Mouse (Mus musculus) cerebellum, adult 9-10 months (tissue): ENCODE data around the gene Alg6.

Experiments used
- DNase-seq: peaks from one replicate; pipeline ENCODE4 v3.0.0; 2022

Gene Alg6

DNA sequence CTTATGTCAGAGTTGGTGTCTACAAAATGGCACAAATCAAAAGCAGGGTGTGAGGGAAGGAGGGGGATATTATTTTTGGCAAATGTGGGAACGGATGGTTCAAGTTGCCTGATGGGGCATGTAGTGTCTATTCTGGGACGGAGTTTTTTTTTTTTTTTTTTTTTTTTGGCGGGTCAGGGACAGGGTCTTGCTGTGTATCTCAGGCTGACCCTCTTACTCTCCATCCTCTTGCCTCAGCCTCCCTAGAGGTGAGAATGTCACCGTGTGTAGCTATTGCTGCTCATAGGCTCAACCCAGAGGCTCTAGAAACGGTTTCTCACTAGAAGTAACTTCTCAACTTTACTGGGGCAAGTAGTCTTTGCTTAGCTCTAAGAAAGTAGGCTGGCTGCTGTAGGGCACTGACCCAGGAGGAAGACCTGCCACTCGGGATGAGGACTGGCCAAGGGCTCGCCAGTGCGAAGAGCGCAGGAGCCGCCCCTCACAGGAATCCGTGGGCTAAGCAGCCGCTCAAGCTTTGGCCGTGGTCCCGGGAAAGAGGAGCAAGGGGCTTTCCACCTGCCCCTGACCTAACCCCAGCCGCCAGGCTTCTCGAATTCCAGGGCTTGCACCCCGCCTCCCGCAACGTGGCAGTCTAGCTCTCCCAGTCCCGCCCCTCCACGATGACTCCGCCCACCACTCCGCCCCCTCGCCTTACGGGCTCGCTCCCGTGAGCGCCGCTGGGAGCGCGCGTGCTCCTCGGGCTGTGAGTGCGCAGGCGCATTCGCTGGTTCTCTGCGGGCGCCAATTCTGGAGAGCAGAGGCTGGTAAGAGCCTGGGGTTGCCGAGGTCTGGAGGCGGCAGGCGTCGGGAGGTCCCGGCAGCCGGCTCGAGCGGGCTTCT is at the start of gene Alg6:
Gene Alg6, plus strand, starts transcription at position 761 of the 879 bp plus-strand sequence.
- DNase-seq = peak; percentile 96

DNA sequence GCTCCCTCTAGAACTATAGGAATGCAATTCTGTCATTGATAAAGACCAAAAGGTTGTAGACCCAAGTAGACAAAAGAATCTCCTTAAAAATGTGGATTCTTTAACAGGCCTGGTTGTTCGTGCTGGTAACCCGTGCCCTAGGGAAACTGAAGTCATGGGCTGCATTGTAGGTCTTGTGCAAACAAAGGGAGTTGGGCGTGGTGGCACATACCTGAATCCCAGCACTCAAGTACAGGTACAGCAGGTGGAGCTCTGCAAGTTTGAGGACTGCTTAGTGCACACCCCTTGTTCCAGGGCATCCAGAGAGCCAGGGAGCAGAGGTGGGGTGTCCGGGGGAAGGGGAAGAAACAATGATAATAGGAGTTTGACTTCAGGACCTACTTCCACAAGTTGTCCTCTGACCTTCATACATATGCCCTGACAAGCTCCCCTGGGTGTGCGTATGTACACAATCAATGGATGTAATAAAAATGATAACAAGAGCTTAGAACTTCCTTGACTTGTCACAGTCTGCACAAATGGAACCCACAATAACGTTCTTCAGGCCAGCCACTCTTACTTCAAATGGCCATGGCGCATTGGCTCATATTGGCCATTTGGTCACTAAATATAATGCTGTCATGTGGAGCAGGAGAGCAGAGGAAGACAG is 45.1 kb upstream of the Alg6 start:
- DNase-seq = no peak

DNA sequence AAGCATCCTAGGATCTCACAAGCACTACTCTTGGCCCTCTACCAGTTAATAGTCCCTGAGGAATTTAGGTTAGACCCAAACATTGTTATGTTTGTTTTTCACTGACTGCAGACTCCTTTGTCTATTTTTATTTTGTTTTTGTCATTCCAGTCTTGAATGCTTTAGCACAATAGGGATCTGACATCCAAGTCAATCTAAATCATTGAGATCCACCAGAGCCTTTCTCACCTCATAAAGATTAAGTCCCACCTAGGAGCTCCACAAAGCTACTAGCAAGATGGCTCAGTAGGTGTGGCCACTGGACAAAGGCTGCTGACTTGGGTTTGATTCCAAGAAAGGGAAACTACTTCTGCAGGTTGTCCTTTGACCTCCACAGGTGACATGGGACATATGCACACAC is 40.3 kb upstream of the Alg6 start:
- DNase-seq = no peak

DNA sequence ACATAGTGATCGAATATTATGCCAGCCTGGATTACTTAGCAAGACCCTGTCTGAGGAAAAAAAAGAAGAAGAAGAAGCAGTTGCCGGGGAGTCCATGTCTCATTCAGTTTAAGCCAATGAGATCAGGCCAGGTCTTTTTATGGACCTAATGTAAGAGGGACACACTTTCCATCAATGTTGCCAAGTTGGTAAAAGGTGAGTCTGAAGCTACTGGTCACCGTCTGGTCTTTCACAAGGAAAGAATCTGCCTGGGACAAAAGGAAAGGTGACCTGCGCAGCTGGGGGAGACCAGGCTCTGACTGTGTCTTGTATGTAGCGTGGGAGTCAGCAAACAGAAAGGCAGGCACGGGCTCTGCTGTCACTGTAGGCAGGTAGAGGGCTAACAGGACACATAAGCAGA is 31.5 kb upstream of the Alg6 start:
- DNase-seq = no peak

DNA sequence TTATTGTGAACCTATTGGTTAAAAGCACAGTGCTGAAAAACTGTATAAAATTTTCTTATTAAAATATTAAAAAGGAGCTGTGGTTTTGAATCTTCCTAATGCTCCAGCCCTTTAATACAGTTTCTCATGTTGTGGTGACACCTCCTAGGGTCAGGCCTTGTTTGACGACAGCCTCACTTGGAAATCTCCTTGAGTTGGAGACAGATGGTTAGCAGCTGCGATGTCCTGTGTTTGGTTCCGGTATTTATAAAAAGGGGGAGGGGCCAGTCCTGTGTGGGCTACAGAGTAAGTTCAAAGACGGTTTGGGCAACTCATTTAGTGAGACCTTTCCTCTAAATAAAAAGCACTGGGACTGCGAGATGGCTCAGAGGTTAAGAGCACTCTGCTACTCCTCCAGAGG is 29.2 kb upstream of the Alg6 start:
- no peak for DNase-seq

DNA sequence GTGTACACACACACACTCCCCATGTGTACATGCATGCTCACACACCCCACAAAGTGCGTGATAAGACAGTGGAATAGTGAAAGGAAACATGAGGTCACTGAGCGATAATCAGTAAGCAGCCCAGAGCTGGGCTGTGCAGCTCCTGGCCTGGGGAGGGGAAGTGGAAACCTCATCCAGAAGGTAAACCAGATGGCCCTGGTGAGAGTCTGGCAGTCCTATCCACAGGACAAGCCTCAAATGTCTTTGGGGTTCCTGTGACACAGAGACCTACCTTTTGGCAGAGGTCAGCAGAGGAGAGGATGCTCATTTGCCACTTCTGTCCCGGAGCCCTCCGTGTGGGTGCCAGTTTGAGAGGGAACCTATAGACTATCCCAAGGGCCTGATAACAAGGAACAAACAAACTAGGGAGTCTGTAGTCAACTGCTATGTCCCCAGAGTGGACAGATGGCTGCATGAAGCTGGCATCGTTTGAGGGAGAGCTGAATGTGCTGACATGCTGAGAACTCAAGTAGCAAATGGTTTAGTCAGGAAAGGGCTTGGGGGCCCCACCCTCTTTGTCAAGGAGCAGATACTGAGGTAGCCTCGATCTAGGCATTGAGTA is 2.8 kb upstream of the Alg6 start:
- peak; percentile 95 for DNase-seq

DNA sequence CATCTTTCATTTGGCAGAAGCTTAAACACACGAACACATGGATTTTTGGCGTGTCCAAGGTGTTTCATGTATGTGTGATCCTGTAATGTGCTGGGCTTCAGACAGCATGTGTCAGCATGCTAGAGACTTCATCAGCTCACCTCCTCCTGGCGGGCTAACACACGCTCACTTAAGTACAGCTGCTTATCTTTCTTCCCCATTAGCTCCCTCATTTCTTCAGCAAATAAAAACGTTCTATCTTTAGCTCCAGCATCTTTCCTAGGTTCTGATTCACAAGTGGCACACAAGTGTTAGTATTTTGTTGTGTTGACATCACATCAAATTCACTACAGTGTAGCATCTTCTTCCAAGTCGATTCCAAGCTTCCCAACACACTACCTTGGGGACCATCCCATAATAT is 1.5 kb upstream of the Alg6 start:
- peak; percentile 38 for DNase-seq

DNA sequence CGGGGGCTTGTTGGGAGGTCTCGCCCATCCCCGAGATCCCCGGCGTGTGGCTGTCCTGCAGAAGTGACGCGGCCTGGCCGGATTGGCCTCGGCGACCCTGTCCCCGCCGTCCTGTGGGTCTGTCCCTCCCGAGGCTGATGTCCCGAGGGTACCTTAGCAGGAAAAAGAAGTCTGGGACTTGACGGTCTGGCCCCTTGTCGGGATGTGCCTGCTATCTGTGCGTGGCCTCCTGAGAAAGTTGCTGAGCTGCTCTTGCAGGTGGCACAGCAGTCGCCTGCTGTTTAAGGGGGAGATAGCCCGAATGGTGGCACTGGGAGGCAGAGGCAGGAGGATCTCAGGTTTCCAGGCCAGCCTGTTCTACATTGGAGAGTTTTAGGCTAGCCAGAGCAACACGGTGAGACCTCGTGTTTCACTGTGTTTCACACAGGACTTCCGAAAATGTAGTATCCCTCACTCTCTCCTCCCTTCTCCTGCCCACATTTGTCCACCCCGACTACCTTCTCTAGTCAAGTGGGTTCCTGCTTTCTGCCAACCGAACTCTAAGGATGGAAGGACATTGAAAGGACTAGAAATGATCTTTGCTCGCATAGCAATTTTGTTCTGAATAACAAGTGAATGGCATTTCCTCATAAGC is 436 bp downstream of the Alg6 start:
- no peak for DNase-seq

DNA sequence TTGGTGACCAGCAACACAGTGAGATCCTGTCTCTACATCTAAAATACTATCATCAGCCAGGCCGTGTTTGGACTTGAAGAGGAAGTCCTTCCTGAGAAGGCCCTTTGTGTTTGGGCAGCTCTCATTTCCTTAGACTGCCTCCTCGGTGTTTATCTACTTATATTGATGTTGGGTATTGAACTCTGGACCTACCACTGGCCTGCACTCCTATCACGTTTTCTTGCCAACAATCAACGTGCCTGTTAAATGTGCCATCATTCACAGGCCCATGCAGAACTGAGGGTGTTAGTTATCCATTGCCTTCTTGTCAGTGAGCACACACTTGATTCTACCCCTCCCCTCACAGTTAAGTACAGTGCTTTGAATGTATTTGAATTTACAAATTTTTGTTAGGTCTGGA is 2.4 kb downstream of the Alg6 start:
- no peak for DNase-seq

DNA sequence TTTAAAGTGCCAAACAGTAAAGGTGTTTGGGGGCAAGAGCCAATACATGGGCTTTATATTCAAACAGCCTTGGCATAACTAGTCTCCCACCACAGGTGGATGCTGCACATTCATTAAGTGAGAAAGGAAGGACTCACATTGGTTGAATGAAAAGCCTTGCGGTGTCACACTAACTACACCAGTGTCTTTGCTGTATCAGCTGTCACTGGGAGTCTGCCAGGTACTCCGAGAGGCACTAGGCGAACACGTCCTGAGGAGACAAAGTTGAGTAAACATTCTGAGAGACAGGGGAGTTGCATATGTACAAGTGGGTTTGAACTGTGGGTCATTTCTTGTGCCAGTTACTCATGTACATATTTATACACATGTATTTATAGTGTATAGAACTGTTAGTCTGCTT is 8.9 kb downstream of the Alg6 start:
- DNase-seq = no peak

DNA sequence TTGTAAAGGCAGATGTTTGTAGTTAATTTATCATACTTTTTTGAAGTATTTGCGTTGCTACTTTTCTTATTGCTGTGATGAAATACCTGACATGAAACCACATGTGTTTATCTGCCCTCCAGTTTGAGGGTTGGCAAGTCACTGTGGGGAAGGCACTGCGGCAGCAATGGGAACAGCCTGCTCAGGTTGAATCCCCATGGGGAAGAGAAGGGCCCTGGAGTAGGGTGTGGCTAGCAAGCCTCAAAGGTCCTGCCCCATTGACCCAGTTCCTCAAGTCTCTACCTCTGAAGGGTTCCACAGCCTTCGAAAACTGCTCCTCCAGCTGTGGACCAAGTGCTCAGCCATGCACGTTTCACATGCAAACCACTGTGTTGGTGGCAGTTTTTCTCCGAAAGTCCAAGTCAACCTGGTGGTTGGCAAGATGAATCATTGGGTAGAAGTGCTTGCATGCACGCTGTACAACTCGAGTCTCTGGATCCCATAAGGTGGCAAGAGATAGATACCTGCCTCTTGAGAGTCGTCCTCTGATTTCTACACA is 10.5 kb downstream of the Alg6 start:
- no peak for DNase-seq

DNA sequence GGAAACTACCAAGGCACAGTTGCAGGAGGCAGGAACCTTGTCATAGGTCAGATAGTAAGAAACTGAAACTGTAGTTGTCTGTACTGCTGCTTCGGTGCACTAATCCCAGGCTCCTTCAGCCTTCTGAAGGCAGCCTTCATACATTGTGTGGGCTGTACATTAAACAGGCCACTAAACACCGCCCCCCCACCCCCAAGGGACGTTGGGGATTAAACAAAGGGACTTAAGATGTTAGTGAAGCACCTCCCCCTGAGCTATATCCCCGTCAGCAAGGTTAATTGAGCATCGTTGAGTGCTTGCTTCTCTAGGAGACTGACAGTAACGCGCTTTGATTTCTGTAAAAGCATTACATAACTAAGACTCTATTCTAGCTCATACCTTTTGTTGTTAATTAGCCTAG is 24.4 kb downstream of the Alg6 start:
- DNase-seq = no peak

DNA sequence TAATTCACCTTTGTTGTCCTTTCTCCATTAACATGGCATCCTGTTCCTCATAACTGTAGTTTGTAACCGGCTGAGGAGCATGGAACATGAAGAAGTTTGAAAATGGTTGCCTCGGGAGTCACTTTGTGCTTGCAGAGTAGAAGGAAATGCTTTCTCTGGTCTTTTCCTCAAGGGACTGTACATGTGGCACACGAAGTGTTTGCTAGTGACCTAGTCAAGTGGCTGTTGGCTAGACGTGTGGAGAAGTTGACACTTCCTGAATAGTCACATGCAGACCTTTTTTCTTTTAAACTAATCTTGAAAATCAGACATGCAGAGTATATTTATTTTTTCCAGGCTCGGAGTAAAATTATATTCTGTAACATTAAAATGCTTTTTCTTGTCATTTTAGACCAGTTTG is 37.0 kb downstream of the Alg6 start:
- DNase-seq = no peak

DNA sequence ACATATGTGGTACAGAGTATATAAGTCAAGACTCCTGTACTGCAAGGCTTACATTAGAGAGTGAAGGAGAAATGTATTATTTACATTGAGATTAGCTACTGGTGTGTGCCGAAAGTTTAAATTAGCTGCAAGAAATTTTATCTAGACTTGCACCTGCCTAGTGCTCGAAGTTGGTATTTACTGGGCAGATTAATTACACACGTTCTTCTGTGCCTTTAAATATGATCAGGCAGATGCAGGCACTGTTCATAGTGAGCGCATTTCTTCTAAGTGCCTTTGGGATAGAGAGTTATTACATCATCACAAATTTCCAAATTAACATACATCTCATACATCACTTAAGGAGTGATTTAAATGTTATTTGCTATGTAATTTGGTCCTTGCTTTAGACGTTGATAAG is 50.8 kb downstream of the Alg6 start:
- no peak for DNase-seq

DNA sequence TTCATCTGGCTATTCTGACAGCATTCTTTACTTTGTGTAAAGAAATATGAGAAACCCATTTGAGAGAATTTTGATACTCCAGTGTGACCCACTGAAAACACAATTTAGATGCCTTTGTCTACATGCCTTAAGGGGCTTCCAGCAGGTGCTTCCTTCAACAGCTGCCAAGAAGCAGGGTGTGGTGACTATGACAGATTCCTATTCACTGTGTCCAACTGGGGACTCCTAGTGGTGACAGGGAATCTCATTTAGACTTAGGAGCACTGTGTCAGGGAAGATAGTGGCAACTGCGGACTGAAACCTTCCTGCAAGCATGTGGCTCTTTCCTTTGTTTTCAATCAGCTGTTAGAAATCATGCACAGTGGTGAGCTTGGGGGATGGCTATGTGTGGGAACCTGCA is 51.3 kb downstream of the Alg6 start:
- peak; percentile 17 for DNase-seq

DNA sequence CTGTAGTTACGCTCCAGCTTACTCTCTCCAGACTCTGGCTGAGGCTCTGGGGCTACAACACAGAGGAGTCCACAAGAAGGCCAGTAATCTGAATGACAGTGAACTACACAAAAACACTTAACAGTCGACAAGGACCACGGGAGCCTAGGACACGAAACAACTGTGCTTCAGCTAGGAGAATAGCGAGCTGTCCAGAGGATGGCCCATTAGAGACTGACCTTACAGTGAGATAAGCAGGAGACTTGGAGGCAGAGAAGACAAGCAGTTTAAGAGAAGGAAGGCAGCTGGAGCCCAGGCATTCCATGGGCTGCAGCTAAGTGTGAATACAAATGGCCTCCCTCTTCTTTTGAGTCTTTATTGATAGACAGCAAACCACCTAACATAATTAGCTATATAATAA is 55.1 kb downstream of the Alg6 start:
- no peak for DNase-seq

DNA sequence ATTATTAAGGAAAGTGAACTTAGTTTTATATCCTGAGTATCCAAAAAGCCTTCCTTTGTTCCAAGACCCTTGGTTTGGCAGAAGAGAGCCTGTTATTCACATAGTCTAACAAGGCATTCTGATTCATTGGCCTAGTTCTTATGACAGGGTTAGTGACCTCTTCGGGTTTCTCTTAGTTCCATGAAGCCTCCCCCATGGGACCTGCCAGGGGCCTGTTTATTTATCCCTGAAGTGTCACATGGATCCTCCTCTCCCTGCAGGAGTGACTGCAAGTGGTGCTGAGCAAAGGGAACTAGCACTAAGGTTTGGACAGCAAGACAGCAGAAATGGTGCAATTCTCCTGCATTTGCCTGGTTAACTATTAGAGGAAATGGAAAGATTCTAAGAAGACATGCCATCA is 57.6 kb downstream of the Alg6 start:
- DNase-seq = no peak

DNA sequence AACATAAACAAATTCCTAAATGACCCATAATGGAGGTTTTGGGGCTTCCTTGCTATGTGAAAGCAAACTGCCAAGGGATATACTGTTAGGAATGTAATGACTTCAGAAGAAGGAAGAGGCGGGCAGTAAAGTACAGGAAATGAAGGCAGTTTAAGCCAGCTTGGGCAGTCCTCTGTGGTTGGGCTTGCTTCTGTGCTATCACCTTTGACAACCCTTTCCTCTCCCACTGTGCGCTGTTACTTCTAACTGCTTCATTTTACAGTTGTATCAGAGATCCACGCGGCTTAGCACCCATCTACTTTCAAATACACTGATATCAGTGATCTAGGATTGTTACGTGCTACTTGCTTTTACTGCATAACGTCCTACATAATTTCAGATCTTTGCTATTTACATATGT is 76.9 kb downstream of the Alg6 start:
- no peak for DNase-seq
